Mouse (Mus musculus) cerebellum, adult 2 months (tissue): ENCODE results near the gene Adam1a.

Experiments
- CTCF ChIP-seq: fragments of 200-500 bp; IDR thresholded peaks from 2 replicates; pipeline ENCODE4 v1.5.1; 2011; ENCODE audit warnings: low read depth, mild to moderate bottlenecking, control low read depth, low read length, moderate library complexity, borderline replicate concordance; ENCODE audit not compliant: insufficient read depth
- POLR2A ChIP-seq: fragments of 200-500 bp; IDR thresholded peaks from 2 replicates; pipeline ENCODE4 v1.6.1; 2011; ENCODE audit warnings: low read length, control low read depth, borderline replicate concordance; ENCODE audit not compliant: insufficient read depth

DNA sequence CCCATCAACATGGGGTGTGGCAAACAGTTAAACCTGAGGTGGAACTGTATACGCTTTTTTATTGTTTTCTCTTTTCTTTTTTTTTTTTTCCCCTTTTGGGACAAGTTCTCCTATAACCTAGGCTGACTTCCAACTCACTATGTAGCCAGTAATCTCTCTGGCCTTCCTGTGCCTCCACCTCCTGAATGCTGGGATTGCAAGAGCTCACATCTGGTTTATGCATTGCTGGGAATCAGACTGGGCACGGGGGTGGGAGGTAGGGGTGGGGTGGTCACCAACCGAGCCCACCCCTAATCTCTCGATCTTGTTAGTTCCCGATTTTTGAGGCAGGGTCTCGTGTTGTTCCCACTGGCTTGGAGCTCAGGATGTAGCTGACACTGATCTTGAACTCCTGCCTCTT is 44.6 kb upstream of the Adam1a start:
- TF ChIP-seq CTCF = no peak
- TF ChIP-seq POLR2A = no peak
